Mouse (Mus musculus): ENCODE data around the gene Pih1d3. TPM values are rescaled to one million over a fixed set of nuclear protein-coding genes. Genes with fewer than 3 reads are reported as not detected.

Pih1d3 gene
- not detected in 2 replicates for polyA plus RNA-seq (2012; rRNA removed)

DNA sequence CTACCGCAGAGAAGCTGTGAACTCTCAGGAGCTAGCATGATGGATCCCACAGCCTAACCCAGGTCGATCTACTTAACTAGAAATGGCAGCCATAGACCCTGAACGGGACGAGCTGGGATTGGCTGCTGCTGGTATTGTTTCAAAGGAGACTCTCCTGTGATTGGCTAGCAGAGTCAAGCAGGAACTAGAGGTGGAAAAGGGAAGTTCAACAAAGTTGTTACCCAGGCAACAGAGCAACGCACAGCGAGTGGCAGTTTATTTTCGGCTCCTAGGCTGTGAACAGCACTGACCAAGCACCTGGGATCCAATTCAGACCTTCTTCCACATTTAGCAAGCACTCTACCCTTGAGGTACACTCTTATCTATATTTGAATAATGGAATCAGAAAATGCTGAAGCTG lies at the start of gene Pih1d3, which contains the start of gene 4931428L18Rik:
Gene Pih1d3 (plus strand): TSS at position 275 of the 400 bp plus-strand sequence.
Gene 4931428L18Rik (minus strand): TSS at position 121 of the 400 bp plus-strand sequence.
- 82% methylated on average over 7 of the region's 7 CpGs for WGBS
- no peak for DNase-seq
- no peaks in the 10 kb centered on the region for H3K4me1 ChIP-seq (ENCODE audit: control insufficient read depth, insufficient read depth, low read length)
- TF ChIP-seq POLR2A (IDR thresholded peaks at IDR 0.05; ENCODE audit: borderline replicate concordance, insufficient read depth, low read length) (no peak), CTCF (IDR thresholded peaks at IDR 0.05; ENCODE audit: borderline replicate concordance, insufficient read depth, low read depth, low read length) (no peak)
- H3K4me3 ChIP-seq (replicated peaks; ENCODE audit: insufficient read depth, low read depth, low read length), result no peak within 1 kb of the TSS
- H3K27me3 ChIP-seq (ENCODE audit: control insufficient read depth, insufficient read depth, low read length), result no peaks in the 10 kb centered on the region
- no peak within 1 kb of the TSS for H3K27ac ChIP-seq (ENCODE audit: insufficient read depth, low read length)

DNA sequence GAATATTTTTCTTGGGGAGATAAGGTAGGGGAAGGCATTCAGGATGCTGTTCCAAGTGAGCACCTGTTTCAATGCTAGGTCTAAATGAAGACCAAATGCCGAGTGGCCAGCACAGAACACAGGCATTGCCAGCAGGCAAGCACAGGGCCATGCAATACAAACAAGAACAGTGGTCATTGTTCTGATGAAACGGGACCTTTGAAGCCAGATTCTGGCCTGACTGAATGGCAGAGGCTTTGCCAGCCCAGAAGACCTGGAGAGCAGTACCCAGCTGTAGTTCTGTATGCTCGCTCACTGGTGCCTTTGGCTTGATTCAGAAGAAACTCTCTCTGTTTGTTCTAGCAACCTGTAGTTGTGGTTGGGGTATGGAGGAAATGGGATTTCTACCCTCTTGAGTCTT lies 47.2 kb upstream of the Pih1d3 start:
- Histone ChIP-seq H3K27me3 (ENCODE audit: control insufficient read depth, insufficient read depth, low read length) (no peaks in the 10 kb centered on the region), H3K4me1 (ENCODE audit: control insufficient read depth, insufficient read depth, low read length) (no peaks in the 10 kb centered on the region), H3K27ac (ENCODE audit: insufficient read depth, low read length) (no peak overlapping the region), H3K4me3 (replicated peaks; ENCODE audit: insufficient read depth, low read depth, low read length) (no peak overlapping the region)
- DNase-seq, result no peak
- TF ChIP-seq CTCF (IDR thresholded peaks at IDR 0.05; ENCODE audit: borderline replicate concordance, insufficient read depth, low read depth, low read length) (no peak), POLR2A (IDR thresholded peaks at IDR 0.05; ENCODE audit: borderline replicate concordance, insufficient read depth, low read length) (no peak)
- WGBS, result 67% methylated on average over 3 of the region's 3 CpGs

DNA sequence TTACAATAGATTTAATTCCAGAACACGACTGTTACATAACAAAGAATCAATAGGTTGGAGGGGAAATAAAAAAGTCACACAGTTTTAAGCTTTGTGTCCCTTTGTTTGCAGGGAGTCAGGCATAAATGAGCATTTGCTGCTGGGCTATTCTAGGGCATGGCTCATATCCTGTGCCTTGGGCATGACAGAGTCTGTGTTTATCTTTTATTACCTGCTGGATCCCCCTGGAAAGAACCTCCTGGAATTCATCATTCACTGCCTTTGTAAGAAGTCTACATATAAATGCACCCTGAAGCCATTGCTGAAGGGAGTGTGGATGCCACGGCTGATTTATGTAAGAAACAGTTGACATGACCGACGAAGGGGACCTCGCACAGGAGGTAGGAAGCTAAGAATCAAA lies 46.5 kb upstream of the Pih1d3 start, which contains the start of gene Lgsn:
Gene Lgsn (plus strand): TSS at position 301 of the 400 bp plus-strand sequence.
- no peaks in the 10 kb centered on the region for H3K27me3 ChIP-seq (ENCODE audit: control insufficient read depth, insufficient read depth, low read length)
- TF ChIP-seq CTCF (IDR thresholded peaks at IDR 0.05; ENCODE audit: borderline replicate concordance, insufficient read depth, low read depth, low read length), result no peak
- no peak for TF ChIP-seq POLR2A (IDR thresholded peaks at IDR 0.05; ENCODE audit: borderline replicate concordance, insufficient read depth, low read length)
- no peaks in the 10 kb centered on the region for H3K4me1 ChIP-seq (ENCODE audit: control insufficient read depth, insufficient read depth, low read length)
- no peak within 1 kb of the TSS for H3K4me3 ChIP-seq (replicated peaks; ENCODE audit: insufficient read depth, low read depth, low read length)
- H3K27ac ChIP-seq (ENCODE audit: insufficient read depth, low read length), result no peak within 1 kb of the TSS
- 84% methylated on average over 5 of the region's 5 CpGs for WGBS
- no peak for DNase-seq

DNA sequence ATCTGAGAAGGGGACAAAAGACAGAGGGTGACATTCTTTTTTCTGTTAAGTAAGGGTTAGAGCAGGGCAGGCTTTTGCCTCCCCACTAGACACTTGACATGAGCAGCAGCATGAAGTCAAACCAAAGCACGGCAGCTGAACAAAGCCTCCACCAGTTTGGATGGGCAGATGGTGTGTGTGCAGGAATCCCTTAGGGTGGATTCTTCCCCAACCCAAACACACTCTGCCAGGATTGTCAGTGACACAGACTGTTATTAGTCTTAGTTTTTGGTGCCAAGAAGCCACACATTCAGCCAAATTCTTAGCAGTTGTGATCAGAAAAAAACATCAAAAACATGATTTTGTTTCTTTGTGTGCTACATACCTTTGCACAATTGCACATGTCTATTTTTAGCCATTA lies 44.4 kb upstream of the Pih1d3 start:
- no peaks in the 10 kb centered on the region for H3K4me1 ChIP-seq (ENCODE audit: control insufficient read depth, insufficient read depth, low read length)
- WGBS, result 3% methylated on average over 1 of the region's 1 CpGs
- no peaks in the 10 kb centered on the region for H3K27me3 ChIP-seq (ENCODE audit: control insufficient read depth, insufficient read depth, low read length)
- no peak overlapping the region for H3K4me3 ChIP-seq (replicated peaks; ENCODE audit: insufficient read depth, low read depth, low read length)
- H3K27ac ChIP-seq (ENCODE audit: insufficient read depth, low read length), result no peak overlapping the region
- no peak for TF ChIP-seq POLR2A (IDR thresholded peaks at IDR 0.05; ENCODE audit: borderline replicate concordance, insufficient read depth, low read length)
- TF ChIP-seq CTCF (IDR thresholded peaks at IDR 0.05; ENCODE audit: borderline replicate concordance, insufficient read depth, low read depth, low read length), result no peak
- peak; percentile 35 to 56 for DNase-seq

- TF ChIP-seq POLR2A (IDR thresholded peaks at IDR 0.05; ENCODE audit: borderline replicate concordance, insufficient read depth, low read length) (no peak), CTCF (IDR thresholded peaks at IDR 0.05; ENCODE audit: borderline replicate concordance, insufficient read depth, low read depth, low read length) (no peak)
- Histone ChIP-seq H3K4me1 (ENCODE audit: control insufficient read depth, insufficient read depth, low read length) (no peaks in the 10 kb centered on the region), H3K4me3 (replicated peaks; ENCODE audit: insufficient read depth, low read depth, low read length) (no peak overlapping the region), H3K27ac (ENCODE audit: insufficient read depth, low read length) (no peak overlapping the region), H3K27me3 (ENCODE audit: control insufficient read depth, insufficient read depth, low read length) (no peaks in the 10 kb centered on the region)
- WGBS, result 76% methylated on average over 10 of the region's 10 CpGs
- DNase-seq, result no peak
Measured at GRCm38 (mm10) chr1:31190237-31190866, 32.3 kb upstream of the Pih1d3 start.

DNA sequence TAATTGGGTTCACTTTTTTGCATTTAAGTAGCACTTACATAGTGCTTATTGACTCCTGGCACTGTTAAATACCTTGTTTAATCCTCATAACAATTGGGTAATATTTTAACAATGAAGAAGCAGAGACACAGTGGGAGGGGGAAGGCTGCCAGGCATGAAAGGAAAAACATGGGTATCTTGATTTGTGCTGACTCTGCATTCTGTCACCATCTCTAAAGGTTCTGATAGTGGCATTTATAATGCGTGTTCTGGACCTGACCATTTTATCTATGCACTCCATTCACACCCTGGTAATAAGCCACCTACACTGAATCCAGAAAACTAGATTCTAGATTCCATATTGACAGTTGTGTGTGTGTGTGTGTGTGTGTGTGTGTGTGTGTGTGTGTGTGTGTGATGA lies 27.0 kb upstream of the Pih1d3 start:
- Histone ChIP-seq H3K4me3 (replicated peaks; ENCODE audit: insufficient read depth, low read depth, low read length) (no peak overlapping the region), H3K27ac (ENCODE audit: insufficient read depth, low read length) (no peak overlapping the region), H3K4me1 (ENCODE audit: control insufficient read depth, insufficient read depth, low read length) (no peaks in the 10 kb centered on the region), H3K27me3 (ENCODE audit: control insufficient read depth, insufficient read depth, low read length) (no peaks in the 10 kb centered on the region)
- no peak for DNase-seq
- TF ChIP-seq CTCF (IDR thresholded peaks at IDR 0.05; ENCODE audit: borderline replicate concordance, insufficient read depth, low read depth, low read length) (no peak), POLR2A (IDR thresholded peaks at IDR 0.05; ENCODE audit: borderline replicate concordance, insufficient read depth, low read length) (no peak)
- WGBS, result 84% methylated on average over 1 of the region's 1 CpGs

DNA sequence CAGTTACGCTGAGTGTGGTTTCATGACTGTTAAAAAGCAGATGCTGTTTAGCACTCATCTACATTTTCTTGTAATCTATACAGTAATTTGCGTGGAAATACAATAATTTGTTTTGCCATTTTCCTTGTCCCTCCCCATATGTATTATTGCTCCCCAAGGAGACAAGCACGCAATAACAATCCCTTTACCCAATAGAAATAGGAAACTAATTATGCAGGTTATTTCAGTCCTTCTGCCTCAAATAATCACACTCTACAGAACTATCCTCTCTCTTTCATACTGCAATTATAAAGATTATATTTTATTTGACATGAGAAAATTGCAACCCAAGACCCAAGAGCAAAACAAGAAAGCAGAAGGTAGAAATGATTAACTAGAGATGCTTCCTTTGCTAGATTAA lies 25.7 kb upstream of the Pih1d3 start:
- DNase-seq, result no peak

DNA sequence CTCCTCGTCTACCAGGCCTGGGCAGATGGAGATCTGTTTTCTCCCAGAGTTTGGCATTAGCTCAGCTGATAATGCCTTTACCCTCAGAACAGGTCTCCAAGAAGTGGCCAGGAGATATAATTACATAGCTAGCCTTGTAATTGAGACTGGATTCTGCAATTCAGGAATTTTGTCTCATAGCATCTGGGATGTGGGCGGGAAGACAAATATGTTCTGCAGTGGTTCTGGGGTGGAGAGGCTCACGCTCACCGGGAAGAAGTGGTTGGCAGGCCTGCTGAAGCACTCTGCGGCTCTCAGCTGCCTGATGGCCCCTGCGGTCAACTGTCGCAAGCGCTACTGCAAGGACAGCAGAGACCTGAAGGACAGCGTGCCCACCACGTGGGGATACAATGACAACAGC lies 18.9 kb upstream of the Pih1d3 start:
- H3K4me1 ChIP-seq (ENCODE audit: control insufficient read depth, insufficient read depth, low read length), result no peaks in the 10 kb centered on the region
- H3K27ac ChIP-seq (ENCODE audit: insufficient read depth, low read length), result no peak overlapping the region
- TF ChIP-seq CTCF (IDR thresholded peaks at IDR 0.05; ENCODE audit: borderline replicate concordance, insufficient read depth, low read depth, low read length) (no peak), POLR2A (IDR thresholded peaks at IDR 0.05; ENCODE audit: borderline replicate concordance, insufficient read depth, low read length) (no peak)
- no peak overlapping the region for H3K4me3 ChIP-seq (replicated peaks; ENCODE audit: insufficient read depth, low read depth, low read length)
- DNase-seq, result no peak
- no peaks in the 10 kb centered on the region for H3K27me3 ChIP-seq (ENCODE audit: control insufficient read depth, insufficient read depth, low read length)
- WGBS, result 76% methylated on average over 10 of the region's 10 CpGs

More for the DNA sequence above, 25.7 kb upstream of the Pih1d3 start:
- no peaks in the 10 kb centered on the region for H3K4me1 ChIP-seq (ENCODE audit: control insufficient read depth, insufficient read depth, low read length)
- TF ChIP-seq POLR2A (IDR thresholded peaks at IDR 0.05; ENCODE audit: borderline replicate concordance, insufficient read depth, low read length) (no peak), CTCF (IDR thresholded peaks at IDR 0.05; ENCODE audit: borderline replicate concordance, insufficient read depth, low read depth, low read length) (no peak)
- 94% methylated on average over 3 of the region's 3 CpGs for WGBS
- no peak overlapping the region for H3K4me3 ChIP-seq (replicated peaks; ENCODE audit: insufficient read depth, low read depth, low read length)
- H3K27ac ChIP-seq (ENCODE audit: insufficient read depth, low read length), result no peak overlapping the region
- H3K27me3 ChIP-seq (ENCODE audit: control insufficient read depth, insufficient read depth, low read length), result no peaks in the 10 kb centered on the region
